Mouse (Mus musculus) urinary bladder, postnatal 36 days (tissue): ENCODE results near the gene 3110082I17Rik.
A peak's percentile ranks its signal among the peaks of the same experiment; 100 is the strongest.

ENCODE experiments used
- DNase-seq, 2 experiments: peaks; one replicate each; pipeline ENCODE4 v3.0.0; 2022; ENCODE audit warnings: low spot score in 2 of 2, mixed read lengths in 1 of 2

Gene 3110082I17Rik

DNA sequence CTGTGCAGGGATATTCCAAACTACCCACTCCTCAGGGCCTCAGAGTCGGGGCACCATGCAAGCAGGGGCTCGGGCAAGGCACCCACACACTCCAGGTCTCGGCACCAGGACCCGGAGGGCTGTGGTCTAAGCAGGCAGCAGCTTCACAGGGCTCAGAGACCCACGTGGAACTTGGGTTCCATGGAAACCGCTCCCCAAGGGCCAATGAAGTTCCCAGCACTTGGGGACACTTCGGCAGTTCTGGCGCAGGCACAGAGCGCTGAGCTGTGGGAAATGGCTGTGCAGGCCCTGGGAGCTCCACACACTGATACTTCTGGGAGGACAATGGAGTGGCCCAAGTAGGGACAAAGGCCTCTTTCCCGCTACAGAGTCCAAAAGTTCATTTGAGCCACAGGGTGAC, 7.3 kb downstream of the 3110082I17Rik start:
- peak in 1 of 2 experiments; percentile 11 for DNase-seq

DNA sequence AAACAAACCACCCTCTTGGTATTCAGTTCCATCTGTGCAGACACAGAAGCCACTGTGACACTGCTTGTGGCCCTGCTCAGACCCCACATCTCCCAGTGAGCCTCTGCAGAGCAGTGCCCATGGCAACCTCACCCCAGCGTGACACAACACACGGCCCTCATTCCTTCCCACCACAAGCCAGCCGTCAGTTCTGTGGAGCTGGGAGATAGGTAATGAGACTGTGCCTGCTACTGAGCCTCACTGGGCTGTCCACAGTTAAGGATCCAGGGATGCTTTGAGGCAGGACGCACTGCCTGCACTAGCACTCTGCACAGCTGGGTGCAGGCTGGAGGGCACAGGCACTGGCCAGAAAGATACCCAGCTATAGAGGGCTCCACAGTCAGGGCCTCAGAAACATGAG, 10.4 kb downstream of the 3110082I17Rik start:
- DNase-seq, result no peak

DNA sequence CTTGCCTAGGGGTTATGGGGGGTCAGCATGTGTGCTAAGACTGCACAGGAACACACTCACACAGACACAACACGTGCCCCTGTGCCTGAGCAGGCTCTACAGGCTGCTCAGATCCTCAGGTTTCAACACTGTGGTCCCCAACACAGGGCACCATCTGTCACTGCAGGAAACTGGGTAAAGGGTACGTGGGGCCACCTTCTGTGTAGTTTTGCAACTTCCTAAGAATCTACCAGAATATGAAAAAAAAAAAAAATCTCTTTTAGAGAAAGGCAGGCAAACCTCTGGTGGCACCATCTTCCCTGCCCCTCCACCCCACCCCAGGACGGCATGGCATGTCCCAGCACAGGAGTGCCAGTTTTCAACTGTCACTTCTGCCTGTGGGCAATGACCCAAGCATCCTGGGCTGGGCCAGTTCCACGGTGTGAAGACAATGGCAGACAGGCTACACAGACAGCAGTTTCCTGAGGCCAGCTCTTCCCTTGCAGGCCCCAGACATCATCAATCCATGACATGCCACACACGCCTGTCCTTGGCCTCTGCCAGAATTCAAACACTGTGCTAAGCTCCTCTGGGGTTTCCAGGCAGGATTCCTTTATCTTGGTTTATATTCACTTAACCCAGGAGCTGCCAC, 11.1 kb downstream of the 3110082I17Rik start:
- peak in 1 of 2 experiments; percentile 29 for DNase-seq

DNA sequence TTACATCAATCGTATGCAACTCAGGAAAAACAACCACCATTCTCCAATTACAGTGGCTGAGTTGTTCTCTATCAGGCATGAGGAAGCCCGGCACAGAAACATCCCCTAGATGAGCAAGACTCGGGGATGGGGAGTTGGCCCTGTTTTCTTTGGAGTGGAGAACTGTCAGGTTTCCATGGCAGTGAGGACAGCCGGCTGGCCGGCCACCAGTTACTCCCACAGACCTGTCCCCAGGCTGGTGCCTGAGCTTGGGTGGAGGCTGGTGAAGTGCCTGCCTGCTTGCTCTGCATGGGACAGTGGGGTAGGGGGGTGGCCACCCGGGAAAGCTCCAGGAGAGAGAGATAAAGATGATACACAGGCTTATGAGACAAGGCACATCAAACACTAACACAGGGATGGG, 12.3 kb downstream of the 3110082I17Rik start:
- no peak for DNase-seq

DNA sequence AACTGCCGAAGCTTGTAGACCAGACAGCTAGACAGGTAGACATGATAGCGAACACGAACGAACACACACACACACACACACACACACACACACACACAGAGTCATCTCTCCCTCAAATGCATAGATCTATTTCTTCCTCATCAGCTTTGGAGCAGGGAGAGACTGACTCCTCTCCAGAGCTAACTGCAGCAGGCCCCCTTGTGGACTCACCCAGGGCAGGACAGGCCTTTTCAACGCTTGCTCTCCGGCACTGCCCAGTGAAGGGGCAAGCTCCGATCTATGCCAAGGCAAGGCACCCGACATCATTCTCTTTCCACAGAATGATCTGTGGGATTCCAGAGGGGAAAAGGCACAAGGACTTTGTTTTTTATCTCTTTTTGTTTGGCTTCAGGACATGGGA, 15.1 kb downstream of the 3110082I17Rik start:
- no peak for DNase-seq

DNA sequence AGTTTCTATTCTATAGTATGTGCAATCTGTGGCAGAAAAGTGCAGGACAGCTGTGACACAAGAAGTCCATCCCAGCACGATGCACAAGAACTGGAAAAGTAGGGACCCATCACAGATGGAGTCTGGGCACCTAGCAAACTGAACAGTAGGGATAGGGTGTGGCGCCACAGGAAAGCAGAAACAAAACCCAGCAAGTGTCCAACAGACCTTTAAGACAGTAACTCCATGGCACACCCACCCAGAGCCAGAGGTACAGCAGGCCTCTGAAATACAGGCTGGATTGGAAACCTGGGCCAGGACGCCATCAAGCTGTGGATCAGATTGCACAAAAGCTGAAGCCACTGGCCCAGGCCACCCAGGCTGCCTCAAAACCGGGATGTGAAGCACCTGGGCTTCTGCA, 17.4 kb downstream of the 3110082I17Rik start:
- no peak for DNase-seq

DNA sequence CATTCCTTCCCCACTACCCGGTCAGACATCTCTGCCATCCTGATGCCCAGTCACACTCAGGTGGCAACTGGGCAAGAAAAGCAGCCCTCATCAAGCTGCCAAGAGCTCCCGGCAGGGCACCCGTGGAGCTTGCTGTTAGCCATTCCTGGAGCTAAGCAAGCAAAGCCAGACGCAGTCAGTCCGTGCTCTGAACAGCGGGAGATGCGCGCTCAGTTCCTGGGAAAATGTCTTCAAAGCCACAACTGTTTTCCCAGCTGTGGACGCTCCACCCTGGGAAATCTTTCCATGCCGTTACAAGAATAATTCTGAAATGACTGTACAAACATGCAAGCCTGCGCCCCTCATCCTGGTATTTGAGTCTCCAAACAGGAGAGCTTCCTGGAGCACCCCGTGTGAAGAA, 17.9 kb downstream of the 3110082I17Rik start:
- DNase-seq, result no peak

DNA sequence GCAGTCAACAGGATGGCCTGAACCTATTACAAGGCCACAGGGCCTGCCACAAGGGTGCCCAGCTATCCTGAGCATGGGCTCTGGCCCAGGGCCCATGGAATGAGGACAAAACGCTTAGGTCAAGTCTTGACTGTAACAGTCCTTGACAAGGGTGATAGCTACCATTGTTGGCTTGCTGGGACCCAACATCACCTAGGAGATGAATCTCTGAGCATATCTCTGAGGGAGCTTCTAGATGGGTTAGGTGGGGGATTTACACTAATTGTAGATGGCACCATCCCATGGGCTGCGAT, 18.7 kb downstream of the 3110082I17Rik start:
- DNase-seq, result no peak

DNA sequence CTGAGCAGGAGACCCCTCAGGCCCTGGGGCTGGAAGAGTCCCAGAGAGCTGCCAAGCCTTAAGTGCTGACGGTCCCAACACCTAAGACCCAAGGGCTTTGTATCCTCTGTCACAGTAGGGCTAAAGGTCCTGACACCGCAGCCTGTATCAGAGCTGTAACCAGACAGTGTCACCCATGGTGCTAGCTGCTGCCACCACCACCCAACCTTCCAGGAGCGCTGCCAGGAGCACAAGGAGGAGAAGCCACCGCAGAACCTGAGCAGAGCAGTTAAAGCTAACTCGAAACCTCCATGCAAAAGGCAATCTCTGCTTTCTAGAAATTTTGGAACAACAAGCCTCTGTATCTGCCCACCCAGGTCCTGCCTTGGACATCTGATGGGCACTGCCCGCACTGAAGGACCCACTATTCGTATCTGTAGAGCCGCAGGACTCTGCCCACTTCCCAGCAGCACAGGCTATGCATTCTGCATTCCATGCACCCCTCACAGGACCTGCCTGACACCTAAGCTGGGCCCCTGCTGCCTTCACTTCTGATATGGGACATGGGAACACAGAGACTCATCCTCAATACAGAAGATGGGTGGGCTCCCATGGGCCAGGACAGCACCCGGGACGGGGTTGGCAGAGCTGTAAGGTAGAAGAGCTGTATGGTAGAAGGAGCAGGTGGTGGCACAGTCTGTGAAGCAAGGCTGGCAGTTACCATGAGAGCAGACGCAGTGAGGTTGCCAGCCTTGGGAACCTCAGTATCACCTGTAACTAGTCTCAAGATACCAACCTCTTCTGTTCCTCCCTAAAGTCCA, 19.2 kb downstream of the 3110082I17Rik start:
- no peak for DNase-seq

DNA sequence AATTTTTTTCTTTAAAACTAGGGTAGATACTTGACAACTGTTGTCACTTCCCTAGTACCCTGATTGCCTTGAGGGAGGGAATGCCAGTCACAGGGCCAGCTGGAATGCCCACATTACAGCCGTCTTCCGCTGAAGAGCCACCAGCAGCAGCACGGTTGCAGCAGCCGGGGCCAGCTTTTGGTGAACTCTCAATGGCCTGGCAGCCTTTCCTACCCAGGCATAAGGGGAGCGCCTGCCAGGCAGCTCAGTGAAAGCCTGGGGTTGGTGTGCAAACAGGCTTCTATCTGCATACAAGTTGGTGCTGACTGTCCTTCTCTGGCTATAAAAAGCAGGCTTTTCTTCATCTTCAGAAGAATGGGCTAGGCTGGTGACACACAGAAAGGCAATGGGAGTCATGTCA, 19.9 kb downstream of the 3110082I17Rik start:
- DNase-seq, result peak in 1 of 2 experiments; percentile 21

DNA sequence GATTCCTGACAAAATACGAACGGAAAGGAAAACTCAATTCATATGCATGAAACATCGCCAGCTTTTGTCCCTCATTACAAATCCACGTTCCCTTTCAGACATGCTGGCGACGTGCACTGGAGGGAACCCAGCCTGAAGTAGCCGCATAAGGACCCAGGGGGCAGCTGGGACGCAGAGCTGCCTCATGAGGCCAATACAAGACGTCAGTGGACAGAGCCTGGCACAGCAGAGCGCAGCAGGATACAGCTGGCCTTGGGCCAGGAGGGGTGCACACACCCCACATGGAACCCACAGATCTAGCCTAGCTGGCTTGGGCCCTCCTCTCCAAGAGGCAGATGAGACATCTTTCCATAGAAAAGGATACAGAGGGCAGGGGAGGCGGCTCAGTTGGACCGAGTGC, 21.9 kb downstream of the 3110082I17Rik start:
- no peak for DNase-seq

DNA sequence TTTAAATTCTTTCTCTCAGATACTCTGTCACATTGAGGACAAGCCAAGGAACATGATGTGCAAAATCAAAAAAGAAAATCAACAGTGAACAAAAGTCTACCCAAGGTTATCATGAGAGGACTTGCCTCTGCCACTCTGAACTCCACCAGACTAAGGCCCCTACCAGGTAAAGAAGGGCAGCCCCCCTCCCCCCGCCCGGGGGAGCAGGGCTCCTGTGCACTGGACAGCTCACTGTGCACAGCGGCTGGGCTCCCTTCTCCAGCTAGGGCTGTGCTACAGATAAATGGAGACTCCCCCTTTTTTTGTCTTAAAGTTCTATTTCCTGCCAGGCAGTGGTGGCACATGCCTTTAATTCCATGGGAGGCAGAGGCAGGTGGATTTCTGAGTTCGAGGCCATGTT, 22.6 kb downstream of the 3110082I17Rik start:
- DNase-seq, result no peak

DNA sequence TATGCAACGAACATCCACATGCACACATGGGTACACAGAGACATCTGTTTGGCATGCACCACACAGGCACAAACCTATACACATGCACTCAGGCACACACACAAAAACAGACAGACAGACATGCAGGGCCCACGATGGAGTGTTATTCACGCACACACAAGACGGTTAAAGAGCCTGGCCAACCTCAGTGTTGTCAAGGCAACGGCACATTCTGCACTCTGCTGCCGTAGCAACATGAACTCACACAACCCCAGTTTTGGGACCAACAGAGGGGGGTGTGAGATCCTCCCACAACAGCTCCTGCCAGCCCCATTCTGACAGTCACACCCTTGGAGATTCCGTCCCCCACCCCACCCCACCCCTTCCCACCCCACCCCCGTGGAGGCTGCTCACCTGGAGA, 25.4 kb downstream of the 3110082I17Rik start:
- DNase-seq, result no peak

DNA sequence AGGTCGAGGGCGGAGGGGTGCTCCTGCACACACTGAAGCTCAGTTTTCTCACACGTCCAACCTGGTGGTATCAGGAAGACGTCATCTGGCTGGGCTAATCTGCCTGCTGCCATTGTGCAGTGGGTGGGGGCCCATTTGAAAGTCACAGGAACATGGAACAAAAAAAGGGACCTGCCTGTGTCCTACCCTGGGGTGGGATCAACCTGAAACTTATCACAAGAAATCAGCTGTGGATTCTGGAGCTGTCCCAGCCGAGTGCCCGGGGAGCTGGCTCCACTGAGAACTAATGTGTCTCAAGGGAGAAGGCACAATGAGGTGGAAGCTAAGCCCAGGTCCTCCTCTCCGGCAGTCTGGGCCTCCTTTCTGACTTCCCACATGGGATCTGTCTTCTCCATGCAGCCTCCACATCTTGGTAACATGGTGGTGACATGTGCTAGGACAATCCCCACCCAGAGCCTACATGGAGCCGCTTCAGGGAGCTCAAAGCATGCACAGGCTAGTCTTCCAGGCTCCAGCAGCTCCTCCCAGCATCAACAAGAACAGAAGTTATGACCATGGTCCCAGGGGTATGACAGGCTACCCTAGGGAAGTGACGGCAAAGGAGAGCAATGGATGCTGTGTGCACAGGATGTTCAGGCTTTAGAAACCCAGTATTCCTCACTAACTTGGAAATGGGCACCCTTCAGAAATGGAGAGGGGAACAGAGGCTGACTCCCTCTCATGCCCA, 26.3 kb downstream of the 3110082I17Rik start:
- DNase-seq, result no peak

DNA sequence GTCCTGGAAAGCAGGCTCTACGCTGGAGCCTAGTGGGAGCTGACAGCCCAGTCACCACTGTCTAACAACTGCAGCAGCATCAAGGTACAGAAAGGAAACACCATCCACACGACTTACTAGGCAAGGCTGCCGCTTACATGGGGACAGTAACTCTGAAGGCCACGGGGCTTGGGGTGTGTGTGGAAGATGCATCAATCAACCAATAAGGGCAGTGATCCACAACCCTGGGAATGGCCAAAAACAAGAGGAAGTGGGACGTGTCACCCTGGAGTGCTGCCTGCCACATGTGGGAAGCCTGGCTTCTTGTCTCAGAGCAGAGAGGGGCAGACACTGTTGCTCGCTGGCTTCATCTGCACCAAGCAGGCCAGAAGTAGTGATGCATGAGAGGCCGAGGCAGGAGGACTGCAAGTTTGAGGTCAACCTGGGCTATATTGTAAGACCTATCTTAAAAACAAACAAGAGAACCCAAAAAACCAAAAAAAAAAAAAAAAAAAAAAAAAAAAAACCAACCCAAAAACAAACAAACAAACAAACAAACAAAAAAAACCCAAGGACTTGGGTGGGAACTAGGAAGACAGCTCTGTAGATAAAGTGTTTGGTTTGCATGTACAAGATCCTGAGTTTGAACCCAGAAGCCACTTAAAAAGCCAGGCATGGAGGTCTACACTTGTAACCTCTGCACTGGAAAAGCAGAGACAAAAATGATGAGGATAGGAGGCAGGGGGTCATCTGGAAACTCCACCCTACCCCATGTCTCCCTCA, 27.4 kb downstream of the 3110082I17Rik start:
- no peak for DNase-seq

DNA sequence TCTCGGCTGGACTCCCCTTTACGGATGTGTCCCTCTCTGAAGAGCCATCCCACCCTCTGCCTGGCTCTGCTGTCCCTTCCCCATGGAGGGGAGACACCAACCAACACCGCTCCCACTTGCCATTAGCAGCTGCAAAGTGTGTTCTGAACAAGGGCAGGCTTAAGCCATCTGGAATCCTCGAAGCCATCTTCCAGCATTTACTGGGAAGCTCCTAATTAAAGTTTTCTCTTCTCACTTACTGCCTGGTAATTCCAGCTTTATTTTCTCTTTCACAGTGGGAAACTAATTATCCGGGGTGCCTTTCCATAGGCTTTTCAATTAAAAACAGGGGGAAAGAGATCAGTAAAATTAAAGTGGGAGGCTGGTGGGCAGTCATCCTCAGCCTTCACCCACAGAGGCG, 28.0 kb downstream of the 3110082I17Rik start:
- no peak for DNase-seq

DNA sequence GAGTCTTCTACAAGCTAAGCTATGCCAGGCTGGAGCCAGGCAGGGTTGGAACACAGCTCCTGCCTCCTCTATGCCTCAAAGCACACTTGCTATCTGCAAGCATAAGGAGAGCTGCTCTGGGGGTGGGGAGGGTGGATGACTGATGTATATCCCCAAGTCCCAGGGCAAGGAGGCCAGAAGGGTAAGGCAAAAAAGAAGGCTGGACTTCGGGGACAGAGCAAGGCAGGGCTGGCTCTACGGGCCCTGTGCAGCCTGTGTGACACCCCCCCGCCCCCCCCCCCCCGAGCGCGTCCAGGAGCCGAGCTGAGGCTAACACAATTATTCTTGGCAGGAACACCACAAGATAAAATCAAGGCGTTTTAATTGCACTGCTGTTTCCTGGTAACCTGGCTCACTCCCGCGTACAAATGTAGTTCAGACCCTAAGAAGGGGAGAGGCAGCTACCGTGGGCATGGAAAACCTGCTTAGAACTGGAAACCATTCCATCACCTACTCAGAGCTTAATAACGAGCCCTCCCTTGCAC, 30.4 kb downstream of the 3110082I17Rik start:
- DNase-seq, result no peak

DNA sequence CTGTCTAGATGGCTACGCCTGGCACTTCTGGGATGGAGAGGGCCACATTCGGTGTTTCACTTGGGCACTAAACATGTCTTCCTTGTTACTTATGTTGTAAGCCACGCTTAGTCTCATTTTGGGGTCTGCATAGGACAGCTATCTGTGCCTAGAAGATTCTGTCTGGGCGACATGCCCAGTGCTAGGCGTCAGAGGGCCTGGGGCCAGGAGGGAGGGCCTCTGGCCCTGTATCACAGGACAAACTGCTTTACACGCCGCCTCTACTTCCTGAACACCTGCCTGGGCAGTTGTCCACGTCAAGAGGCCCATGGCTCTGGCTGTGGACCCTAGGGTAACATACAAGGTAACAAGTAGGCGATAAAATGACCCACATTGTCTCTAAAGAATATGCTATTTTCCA, 32.3 kb downstream of the 3110082I17Rik start:
- DNase-seq, result no peak

DNA sequence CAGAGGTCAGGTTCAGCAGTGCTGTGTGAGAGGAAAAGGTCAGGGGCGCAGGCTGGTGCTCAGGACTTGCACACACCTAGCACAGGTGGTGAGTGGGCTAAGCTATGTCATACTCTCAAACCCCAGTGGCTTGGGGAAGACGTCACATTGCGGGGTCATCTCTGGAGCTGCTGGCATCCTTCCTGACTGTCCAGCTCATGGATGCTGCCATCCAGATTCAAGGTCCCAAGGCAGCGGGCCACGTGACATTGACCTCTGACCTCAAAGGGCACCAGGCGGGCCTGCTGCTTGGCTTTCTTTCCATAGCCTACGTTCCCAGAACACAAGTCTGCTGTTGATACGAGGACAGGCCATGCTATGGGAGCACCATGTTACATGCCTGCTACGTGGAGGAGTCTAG, 33.3 kb downstream of the 3110082I17Rik start:
- DNase-seq, result no peak

DNA sequence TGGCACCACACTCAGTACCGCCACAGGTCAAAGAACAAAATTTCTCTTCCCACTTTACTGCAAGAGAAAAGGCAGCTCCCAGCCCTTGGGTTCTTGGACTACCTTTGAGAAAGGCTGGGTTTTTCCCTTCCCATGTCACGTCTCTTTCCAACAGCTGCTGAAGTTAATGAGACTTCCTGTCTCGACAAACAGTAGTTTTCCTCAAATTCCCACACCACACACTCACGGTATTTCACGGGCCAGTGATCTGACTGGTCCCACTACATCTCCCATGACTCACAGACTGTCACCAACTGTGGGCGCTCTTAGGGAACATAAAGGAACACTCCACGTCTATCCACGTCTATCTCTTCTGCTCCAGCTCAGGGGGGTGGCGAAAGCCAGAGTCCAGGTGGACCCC, 35.1 kb downstream of the 3110082I17Rik start:
- no peak for DNase-seq

DNA sequence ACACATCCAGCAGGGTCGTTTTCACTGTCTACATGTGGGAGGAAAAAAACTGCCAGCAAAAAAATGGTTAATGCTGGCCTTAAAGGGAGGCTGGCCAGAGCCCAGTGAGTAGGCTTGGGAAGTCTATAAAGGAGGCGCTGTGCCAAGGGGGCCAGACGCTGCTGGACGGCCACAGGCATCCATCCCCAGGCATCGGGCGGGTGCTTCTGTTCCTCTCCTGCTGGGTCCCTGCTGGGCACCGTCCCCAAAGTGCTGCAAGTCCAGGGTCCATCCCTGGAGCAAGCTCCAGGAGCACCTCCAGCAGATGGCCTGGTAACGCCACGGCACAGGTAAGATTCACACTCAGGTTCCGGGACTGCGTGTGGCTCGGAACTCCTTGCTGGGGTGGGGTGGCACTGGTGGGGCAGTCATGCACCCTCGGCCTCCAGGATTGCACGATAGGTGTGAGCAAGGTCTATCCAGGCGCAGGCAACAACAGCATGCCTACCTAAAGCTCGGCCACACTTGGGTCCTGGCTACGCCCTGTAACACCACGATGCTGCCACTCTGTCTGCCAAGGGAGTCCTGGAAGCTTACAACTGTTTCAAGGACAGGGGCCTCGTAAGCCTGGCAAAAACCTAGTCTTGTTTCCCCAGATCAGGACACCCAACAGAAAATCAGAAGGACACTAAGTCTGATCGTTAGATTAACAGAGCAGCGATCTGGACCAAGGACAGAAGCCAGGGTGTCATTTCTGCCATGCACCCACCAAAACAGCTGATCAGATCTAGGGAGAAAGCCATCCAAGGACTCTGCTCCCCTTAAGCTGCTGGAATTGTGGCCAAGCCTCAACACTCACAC, 37.1 kb downstream of the 3110082I17Rik start, which contains the start of gene Gper1:
TSS of gene Gper1 (plus strand) at position 126 of the 840 bp plus-strand sequence.
- no peak for DNase-seq
